17 mouse cellular contexts compared by ENCODE assay signal in the genomic region with DNA sequence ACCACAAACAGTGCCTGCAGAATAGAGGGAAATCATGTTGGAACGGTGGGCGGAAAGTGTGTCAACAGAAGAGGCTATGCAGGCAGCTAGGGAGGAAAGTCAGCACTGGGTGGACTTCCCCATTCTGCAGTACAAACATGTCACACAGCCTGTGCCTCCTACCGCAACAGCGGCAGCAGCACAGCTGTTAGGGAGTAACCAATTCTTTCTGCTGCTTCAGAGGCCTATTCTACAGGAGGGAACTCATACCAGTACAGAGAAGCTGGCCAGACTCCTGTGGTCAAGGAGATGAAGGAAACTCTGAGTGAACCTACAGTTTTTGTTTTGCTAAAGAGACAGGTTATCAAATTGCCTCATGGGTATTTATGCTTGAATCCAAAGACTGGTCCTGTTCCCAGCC. TPM values are rescaled to one million over a fixed set of nuclear protein-coding genes. Genes with fewer than 3 reads are reported as not detected.
DNase-seq lines count a peak whose midpoint lies in the region; ATAC-seq and TF ChIP-seq lines count a peak whose summit lies in the region.
"Had no signal": no experiment of that assay in that cellular context is flagged by ENCODE, and none has a peak within 500 bp of the region (broad histone marks: within the 10 kb centered on the region; RNA-seq: fewer than 3 reads in every experiment).

No protein-coding gene starts in this region.

- peak overlapping the region; percentile 40; the same call in 1 of the 2 replicates for H3K9ac ChIP-seq in MEL (ENCODE audit: control insufficient read depth, low read depth, low read length, poor library complexity, severe bottlenecking)
- H3K9ac ChIP-seq in liver, embryonic 13.5 days, result no peak overlapping the region
- no peak overlapping the region for H3K9ac ChIP-seq in forebrain, embryonic 15.5 days (replicated peaks)
- H3K9ac ChIP-seq: intestine, embryonic 15.5 days; lung, embryonic 15.5 days had no signal

- no peak for TF ChIP-seq POLR2A in MEL (IDR thresholded peaks at IDR 0.05; ENCODE audit: control insufficient read depth in 1 of 2, insufficient read depth in 1 of 2, low read depth in 1 of 2, low read length in 2 of 2, poor library complexity in 1 of 2)

- intact Hi-C loops in left cerebral cortex, postnatal 4 days (cut with DNase I), result no loop called here

- no peaks in the 10 kb centered on the region for H3K9me3 ChIP-seq in MEL (replicated peaks; ENCODE audit: insufficient read depth, low read length)
- no peaks in the 10 kb centered on the region for H3K9me3 ChIP-seq in liver, embryonic 13.5 days (replicated peaks)
- no peaks in the 10 kb centered on the region for H3K9me3 ChIP-seq in forebrain, embryonic 15.5 days
- H3K9me3 ChIP-seq: intestine, embryonic 15.5 days; lung, embryonic 15.5 days had no signal

- H3K79me2 ChIP-seq in MEL (ENCODE audit: control insufficient read depth, insufficient read depth, low read length, poor library complexity), result no peaks in the 10 kb centered on the region

- peak; percentile 52; the same call in 1 of the 2 replicates for ATAC-seq in liver, embryonic 13.5 days (ENCODE audit: low read depth)
- peak; percentile 84 for ATAC-seq in neutrophil, adult 5-6 weeks (ENCODE audit: extremely low read depth, insufficient number of reproducible peaks, low FRiP score, poor library complexity, severe bottlenecking)
- no peak for ATAC-seq in forebrain, embryonic 15.5 days (replicated peaks)
- ATAC-seq: activated CD4-positive, CD25-positive, alpha-beta regulatory T cell, adult 4 months; intestine, embryonic 15.5 days had no signal

- 0 out of 2 replicates have a peak, but pooled peaks have one; percentile 11 for TF ChIP-seq CTCF in layer of hippocampus, adult 2 months (conservative IDR thresholded peaks at IDR 0.05)
- no peak for TF ChIP-seq CTCF in MEL (IDR thresholded peaks at IDR 0.05 in 2 of 3, conservative IDR thresholded peaks at IDR 0.05 in 1 of 3; ENCODE audit: control insufficient read depth in 1 of 3, insufficient read depth in 1 of 3, low read depth in 2 of 3, low read length in 3 of 3, poor library complexity in 1 of 3, severe bottlenecking in 1 of 3)

- TF ChIP-seq EP300 in MEL (IDR thresholded peaks at IDR 0.05; ENCODE audit: low read depth in 1 of 2, low read length in 2 of 2), result no peak

- H3K4me3 ChIP-seq in layer of hippocampus, adult 2 months, result no peak overlapping the region
- H3K4me3 ChIP-seq in MEL (ENCODE audit: control insufficient read depth in 1 of 2, insufficient read depth in 1 of 2, low read depth in 2 of 2, low read length in 2 of 2), result 0 out of 4 replicates have a peak overlapping the region, but pooled peaks of 1 of the 2 experiments have one; percentile 10
- no peak overlapping the region for H3K4me3 ChIP-seq in liver, embryonic 13.5 days (replicated peaks)
- no peak overlapping the region for H3K4me3 ChIP-seq in forebrain, embryonic 15.5 days
- H3K4me3 ChIP-seq: intestine, embryonic 15.5 days; lung, embryonic 15.5 days had no signal

- H3K4me2 ChIP-seq in liver, embryonic 13.5 days, result no peak overlapping the region
- H3K4me2 ChIP-seq in forebrain, embryonic 15.5 days (replicated peaks), result no peak overlapping the region
- H3K4me2 ChIP-seq: intestine, embryonic 15.5 days; lung, embryonic 15.5 days had no signal

- H3K27ac ChIP-seq in layer of hippocampus, adult 2 months, result no peak overlapping the region
- peak overlapping the region; percentile 39 for H3K27ac ChIP-seq in MEL (ENCODE audit: control insufficient read depth, low read depth, low read length)
- H3K27ac ChIP-seq in liver, embryonic 13.5 days, result peak overlapping the region; percentile 6; the same call in 1 of the 2 replicates
- H3K27ac ChIP-seq in forebrain, embryonic 15.5 days (replicated peaks), result no peak overlapping the region
- H3K27ac ChIP-seq: intestine, embryonic 15.5 days; lung, embryonic 15.5 days had no signal

- 28% methylated on average over 4 of the region's 4 CpGs for WGBS in liver, embryonic 13.5 days (ENCODE audit: insufficient replicate concordance)
- WGBS in forebrain, embryonic 15.5 days, result 91% methylated on average over 4 of the region's 4 CpGs

- H3K27me3 ChIP-seq in MEL (ENCODE audit: control insufficient read depth in 1 of 2, insufficient read depth in 2 of 2, low read length in 2 of 2), result no peaks in the 10 kb centered on the region
- no peaks in the 10 kb centered on the region for H3K27me3 ChIP-seq in liver, embryonic 13.5 days
- no peaks in the 10 kb centered on the region for H3K27me3 ChIP-seq in forebrain, embryonic 15.5 days
- H3K27me3 ChIP-seq: intestine, embryonic 15.5 days; lung, embryonic 15.5 days had no signal

- peaks cover 0 to 6% of the 10 kb centered on the region in 2 experiments; a peak in 2 of 4 replicates for H3K36me3 ChIP-seq in MEL (ENCODE audit: control insufficient read depth in 1 of 2, insufficient read depth in 2 of 2, low read length in 2 of 2)
- H3K36me3 ChIP-seq in liver, embryonic 13.5 days, result no peaks in the 10 kb centered on the region
- no peaks in the 10 kb centered on the region for H3K36me3 ChIP-seq in forebrain, embryonic 15.5 days
- H3K36me3 ChIP-seq: intestine, embryonic 15.5 days; lung, embryonic 15.5 days had no signal

- DNase-seq in layer of hippocampus, adult 2 months (ENCODE audit: low spot score in 2 of 2), result no peak
- no peak for DNase-seq in layer of hippocampus, postnatal 14 days (ENCODE audit: low spot score in 2 of 2)
- DNase-seq in MEL (ENCODE audit: low read depth, low spot score), result peak; percentile 81
- no peak for DNase-seq in liver, embryonic 13.5 days
- no peak for DNase-seq in cerebellum, adult 8-10 months
- DNase-seq in left cerebral cortex, postnatal 4 days, result no peak
- DNase-seq: cerebellum, adult 11 months; gastrocnemius, postnatal 14 days; heart, postnatal 36 days; kidney, postnatal 4 days had no signal

- no peak for TF ChIP-seq RAD21 in MEL (IDR thresholded peaks at IDR 0.05; ENCODE audit: low read depth, low read length)

- peaks cover 0 to 16% of the 10 kb centered on the region in 2 experiments; a peak in 3 of 4 replicates for H3K4me1 ChIP-seq in MEL (ENCODE audit: control insufficient read depth in 1 of 2, insufficient read depth in 2 of 2, low read length in 2 of 2)
- H3K4me1 ChIP-seq in liver, embryonic 13.5 days (replicated peaks), result peaks cover 4% of the 10 kb centered on the region; the same call in 1 of the 2 replicates
- no peaks in the 10 kb centered on the region for H3K4me1 ChIP-seq in forebrain, embryonic 15.5 days
- H3K4me1 ChIP-seq: intestine, embryonic 15.5 days; lung, embryonic 15.5 days had no signal

RNA-seq across cellular contexts. Expression of a gene that starts 5.1 kb away (rescaled TPM):
- not detected for total RNA-seq in layer of hippocampus, adult 2 months (2021)
- total RNA-seq in layer of hippocampus, postnatal 14 days (2021), result not detected
- 0.27 and 0.46 TPM in 2 replicates for total RNA-seq in MEL (2012; rRNA removed)
- under 1 TPM in 1 of 2 experiments, not detected in 1; 0.46 TPM for polyA plus RNA-seq in MEL (2012; ENCODE audit: insufficient read depth in 1 of 2, insufficient read length in 2 of 2, low read depth in 1 of 2, low replicate concordance in 2 of 2, missing spikeins in 1 of 2)
- polyA plus RNA-seq in liver, embryonic 13.5 days (2015; fragmentation: Nextera tagmentation; extraction: Ambion mirVana), result 0.31 and 0.49 TPM in 2 replicates
- total RNA-seq in neutrophil, adult 5-6 weeks (2017), result 0.23 TPM in 1 of 2 replicates, not detected in the other
- 0.19 TPM in 1 of 2 replicates, not detected in the other for polyA plus RNA-seq in forebrain, embryonic 15.5 days (2015; fragmentation: Nextera tagmentation; extraction: Ambion mirVana)
- not detected for total RNA-seq in left cerebral cortex, postnatal 4 days (2021)
- total RNA-seq: gastrocnemius, postnatal 14 days had no signal
- polyA plus RNA-seq: activated CD4-positive, CD25-positive, alpha-beta regulatory T cell, adult 4 months had no signal

RNA-seq across cellular contexts. Expression of a gene that starts 9.5 kb away (rescaled TPM):
- total RNA-seq in layer of hippocampus, adult 2 months (2021), result not detected
- total RNA-seq in layer of hippocampus, postnatal 14 days (2021), result not detected
- total RNA-seq in MEL (2012; rRNA removed), result not detected in 2 replicates
- polyA plus RNA-seq in MEL (2012; ENCODE audit: insufficient read depth in 1 of 2, insufficient read length in 2 of 2, low read depth in 1 of 2, low replicate concordance in 2 of 2, missing spikeins in 1 of 2), result not detected
- 46.0 and 46.6 TPM in 2 replicates for polyA plus RNA-seq in liver, embryonic 13.5 days (2015; fragmentation: Nextera tagmentation; extraction: Ambion mirVana)
- total RNA-seq in neutrophil, adult 5-6 weeks (2017), result 2.2 TPM in 1 of 2 replicates, not detected in the other
- not detected in 2 replicates for polyA plus RNA-seq in forebrain, embryonic 15.5 days (2015; fragmentation: Nextera tagmentation; extraction: Ambion mirVana)
- not detected for total RNA-seq in left cerebral cortex, postnatal 4 days (2021)
- total RNA-seq: gastrocnemius, postnatal 14 days; heart, postnatal 36 days had no signal
- polyA plus RNA-seq: activated CD4-positive, CD25-positive, alpha-beta regulatory T cell, adult 4 months; forebrain, embryonic 11.5 days had no signal

RNA-seq across cellular contexts. Expression of a gene that starts 11.4 kb away (rescaled TPM):
- 10 to 100 TPM; 34.4 to 34.7 TPM for total RNA-seq in layer of hippocampus, adult 2 months (2021)
- total RNA-seq in layer of hippocampus, postnatal 14 days (2021), result 10 to 100 TPM; 29.2 to 30.3 TPM
- total RNA-seq in MEL (2012; rRNA removed), result 3.4 and 3.6 TPM in 2 replicates
- polyA plus RNA-seq in MEL (2012; ENCODE audit: insufficient read depth in 1 of 2, insufficient read length in 2 of 2, low read depth in 1 of 2, low replicate concordance in 2 of 2, missing spikeins in 1 of 2), result 1 to 10 TPM in 1 of 2 experiments, not detected in 1; 6.6 TPM
- 5.7 and 6.3 TPM in 2 replicates for polyA plus RNA-seq in liver, embryonic 13.5 days (2015; fragmentation: Nextera tagmentation; extraction: Ambion mirVana)
- 65.7 and 74.1 TPM in 2 replicates for total RNA-seq in neutrophil, adult 5-6 weeks (2017)
- polyA plus RNA-seq in forebrain, embryonic 15.5 days (2015; fragmentation: Nextera tagmentation; extraction: Ambion mirVana), result 17.1 and 21.0 TPM in 2 replicates
- 10 to 100 TPM; 32.1 to 38.1 TPM for total RNA-seq in left cerebral cortex, postnatal 4 days (2021)

RNA-seq across cellular contexts. Expression of a gene that starts 27.1 kb away (rescaled TPM):
- 1 to 10 TPM; 5.4 to 6.4 TPM for total RNA-seq in layer of hippocampus, adult 2 months (2021)
- total RNA-seq in layer of hippocampus, postnatal 14 days (2021), result 1 to 10 TPM; 4.1 to 7.6 TPM
- 49.3 and 50.2 TPM in 2 replicates for total RNA-seq in MEL (2012; rRNA removed)
- polyA plus RNA-seq in MEL (2012; ENCODE audit: insufficient read depth in 1 of 2, insufficient read length in 2 of 2, low read depth in 1 of 2, low replicate concordance in 2 of 2, missing spikeins in 1 of 2), result 100 to 1,000 TPM in 1 of 2 experiments, 10 to 100 TPM in 1; 89.8 to 627 TPM
- 34.8 and 37.4 TPM in 2 replicates for polyA plus RNA-seq in liver, embryonic 13.5 days (2015; fragmentation: Nextera tagmentation; extraction: Ambion mirVana)
- total RNA-seq in neutrophil, adult 5-6 weeks (2017), result 13.6 and 17.5 TPM in 2 replicates
- polyA plus RNA-seq in forebrain, embryonic 15.5 days (2015; fragmentation: Nextera tagmentation; extraction: Ambion mirVana), result 32.0 and 35.8 TPM in 2 replicates
- 10 to 100 TPM; 11.1 to 14.7 TPM for total RNA-seq in left cerebral cortex, postnatal 4 days (2021)

RNA-seq across cellular contexts. Expression of a gene that starts 33.3 kb away (rescaled TPM):
- total RNA-seq in layer of hippocampus, adult 2 months (2021), result not detected
- total RNA-seq in layer of hippocampus, postnatal 14 days (2021), result not detected
- not detected in 2 replicates for total RNA-seq in MEL (2012; rRNA removed)
- under 1 TPM in 1 of 2 experiments, not detected in 1; 0.04 TPM for polyA plus RNA-seq in MEL (2012; ENCODE audit: insufficient read depth in 1 of 2, insufficient read length in 2 of 2, low read depth in 1 of 2, low replicate concordance in 2 of 2, missing spikeins in 1 of 2)
- 0.09 TPM in 1 of 2 replicates, not detected in the other for polyA plus RNA-seq in liver, embryonic 13.5 days (2015; fragmentation: Nextera tagmentation; extraction: Ambion mirVana)
- total RNA-seq in neutrophil, adult 5-6 weeks (2017), result 0.49 TPM in 1 of 2 replicates, not detected in the other
- polyA plus RNA-seq in forebrain, embryonic 15.5 days (2015; fragmentation: Nextera tagmentation; extraction: Ambion mirVana), result 0.19 TPM in 1 of 2 replicates, not detected in the other
- total RNA-seq in left cerebral cortex, postnatal 4 days (2021), result not detected
- total RNA-seq: gastrocnemius, postnatal 14 days; heart, postnatal 36 days had no signal
- polyA plus RNA-seq: activated CD4-positive, CD25-positive, alpha-beta regulatory T cell, adult 4 months; lung, embryonic 15.5 days; testis, adult 2 months had no signal

Comparison
In these comparisons a context has a peak if more than half of its experiments do, and no peak if none do; other contexts are left out.
1. H3K27ac ChIP-seq: peak in MEL (single experiment) and liver, embryonic 13.5 days (single experiment); none in layer of hippocampus, adult 2 months (single experiment) and forebrain, embryonic 15.5 days (single experiment).